Mouse (Mus musculus) intestine, postnatal 0 days (tissue): Measurements from ENCODE around the gene Ncoa6. TPM values are rescaled to one million over a fixed set of nuclear protein-coding genes. Genes with fewer than 3 reads are reported as not detected.

ENCODE experiments used
- ATAC-seq: fragments of 200-750 bp; cut with Nextera tagmentation; 2 replicates; pipeline ENCODE4 v1.8.0; 2017; ENCODE audit warnings: mild to moderate bottlenecking, moderate TSS enrichment, moderate library complexity
- H3K27ac ChIP-seq: fragments of 300-500 bp; sonication (generic); 2 replicates; pipeline ENCODE4 v1.5.1; 2014; ENCODE audit warnings: mild to moderate bottlenecking, low read depth, low read length, moderate library complexity
- H3K27me3 ChIP-seq: fragments of 300-500 bp; sonication (generic); replicated peaks from 2 replicates; pipeline ENCODE4 v1.6.1; 2014; ENCODE audit warnings: low read length, mixed read lengths; ENCODE audit not compliant: control insufficient read depth, insufficient read depth
- H3K36me3 ChIP-seq: fragments of 300-500 bp; sonication (generic); 2 replicates; pipeline ENCODE4 v1.6.1; 2014; ENCODE audit warnings: mild to moderate bottlenecking, moderate library complexity; ENCODE audit not compliant: control insufficient read depth, insufficient read depth
- H3K4me1 ChIP-seq: fragments of 300-500 bp; sonication (generic); replicated peaks from 2 replicates; pipeline ENCODE4 v1.6.1; 2014; ENCODE audit warnings: antibody characterized with exemption, low read length, mixed read lengths; ENCODE audit not compliant: control insufficient read depth, insufficient read depth
- H3K4me2 ChIP-seq: fragments of 300-500 bp; sonication (generic); replicated peaks from 2 replicates; pipeline ENCODE4 v1.6.1; 2014; ENCODE audit warnings: low read depth, mild to moderate bottlenecking, moderate library complexity
- H3K4me3 ChIP-seq: fragments of 300-500 bp; sonication (generic); 2 replicates; pipeline ENCODE4 v1.5.1; 2014; ENCODE audit warnings: low read depth, low read length
- H3K9ac ChIP-seq: fragments of 300-500 bp; sonication (generic); 2 replicates; pipeline ENCODE4 v1.6.1; 2014; ENCODE audit warnings: mild to moderate bottlenecking, low read depth, low read length
- H3K9me3 ChIP-seq: fragments of 300-500 bp; sonication (generic); 2 replicates; pipeline ENCODE4 v1.6.1; 2016; ENCODE audit warnings: mixed run types; ENCODE audit not compliant: control insufficient read depth
- CTCF ChIP-seq: sonication (generic); IDR thresholded peaks from 2 replicates; pipeline ENCODE4 v1.5.1; 2016; ENCODE audit warnings: low read depth, mild to moderate bottlenecking, control low read depth, antibody characterized with exemption, moderate library complexity
- WGBS: fragments of 180-500 bp; shearing (Covaris S2); extraction: QIAGEN DNeasy Blood & Tissue Kit; methylation state at CpG from one replicate; pipeline ENCODE4 v1.1.7; 2014; 5-methylcytosine and 5-hydroxymethylcytosine counted together
- polyA plus RNA-seq: library from polyadenylated mRNA; unstranded; fragments of >200 nt; fragmentation: Nextera tagmentation; extraction: Ambion mirVana; gene quantifications from 2 replicates; pipeline ENCODE4 v1.2.1, GENCODE M21; 2015

Gene Ncoa6
- polyA plus RNA-seq, result 14.9 and 16.0 TPM in 2 replicates

DNA sequence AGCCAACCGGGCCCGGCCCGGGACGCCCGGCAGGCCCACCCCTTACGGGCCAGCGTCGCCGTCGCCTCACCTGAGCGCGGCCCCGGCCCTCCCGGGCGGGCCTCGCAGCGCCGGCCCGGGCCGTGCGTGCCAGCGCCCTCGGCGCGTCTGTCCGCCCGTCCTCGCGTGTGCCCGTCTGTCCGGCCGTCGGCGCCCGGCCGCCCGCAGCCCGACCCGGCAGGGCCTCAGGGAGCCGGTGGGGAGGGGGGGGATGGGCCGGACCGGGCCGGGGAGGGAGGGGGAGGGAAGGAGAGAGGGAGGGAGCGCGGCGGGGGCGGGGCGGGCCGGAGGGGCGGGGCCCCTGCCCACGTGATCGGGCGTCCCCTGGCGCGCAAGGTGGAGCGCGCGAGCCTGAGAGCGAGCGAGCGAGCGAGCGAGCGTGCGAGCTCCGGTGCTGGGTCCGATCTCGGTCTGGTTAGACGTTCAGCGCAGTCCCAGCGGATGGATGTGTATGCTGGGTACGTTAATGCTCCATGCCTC is at the start of gene Ncoa6:
TSS of gene Ncoa6 (minus strand) at position 325 of the 519 bp plus-strand sequence.
- 0 out of 2 replicates have a peak, but pooled peaks have one; percentile 5 for TF ChIP-seq CTCF
- Histone ChIP-seq H3K27me3 (no peaks in the 10 kb centered on the region), H3K4me1 (peaks cover 3% of the 10 kb centered on the region; the same call in 1 of the 2 replicates), H3K4me2 (peak within 1 kb of the TSS; percentile 74), H3K27ac (peak within 1 kb of the TSS; percentile 93), H3K9me3 (no peaks in the 10 kb centered on the region), H3K36me3 (no peaks in the 10 kb centered on the region), H3K4me3 (peak within 1 kb of the TSS; percentile 97), H3K9ac (peak within 1 kb of the TSS; percentile 99)
- peak; percentile 81 for ATAC-seq
- WGBS, result under 1% methylated on average over 59 of the region's 72 CpGs

DNA sequence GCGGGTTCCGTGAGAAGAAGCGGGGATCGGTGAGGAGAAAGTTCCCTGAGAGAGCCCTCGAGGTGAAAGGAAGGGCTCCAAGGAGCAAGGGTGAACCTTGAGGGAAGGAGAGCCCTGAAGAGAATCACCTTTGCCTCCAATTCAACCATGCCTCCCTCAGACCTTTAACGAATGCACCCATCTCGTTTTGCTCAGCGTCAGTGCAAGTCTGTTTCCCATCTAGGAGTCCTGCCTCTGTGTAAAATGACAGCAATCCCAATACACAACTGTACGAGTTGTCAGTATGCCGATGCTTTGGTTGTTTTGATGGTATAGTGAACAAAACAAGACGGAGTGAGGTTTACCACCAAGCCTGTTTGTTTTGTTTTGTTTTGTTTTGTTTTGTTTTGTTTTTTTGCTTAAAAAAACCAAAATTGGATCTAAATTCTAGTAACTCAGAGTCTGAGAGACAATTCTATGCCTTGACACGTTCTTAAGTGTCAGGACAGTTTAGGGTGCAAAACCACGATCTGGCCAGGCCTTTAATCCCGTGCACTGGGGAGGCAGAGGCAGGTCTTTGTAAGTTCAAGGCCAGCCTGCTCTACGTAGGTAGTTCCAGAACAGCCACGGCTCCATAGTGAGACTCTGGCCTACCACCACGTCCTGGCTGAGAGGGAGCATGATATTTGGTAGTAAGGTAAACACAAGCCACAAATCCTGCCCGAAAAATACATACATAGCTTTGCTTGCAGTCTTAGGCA is 45.0 kb upstream of the Ncoa6 start:
- Histone ChIP-seq H3K27ac (no peak overlapping the region), H3K36me3 (no peaks in the 10 kb centered on the region), H3K4me3 (peak overlapping the region; percentile 80), H3K9ac (peak overlapping the region; percentile 51), H3K27me3 (peaks cover 6% of the 10 kb centered on the region; the same call in 1 of the 2 replicates), H3K4me1 (no peaks in the 10 kb centered on the region), H3K9me3 (no peaks in the 10 kb centered on the region), H3K4me2 (peak overlapping the region; percentile 87)
- no peak for TF ChIP-seq CTCF
- ATAC-seq, result no peak
- 24% methylated on average over 18 of the region's 18 CpGs for WGBS

DNA sequence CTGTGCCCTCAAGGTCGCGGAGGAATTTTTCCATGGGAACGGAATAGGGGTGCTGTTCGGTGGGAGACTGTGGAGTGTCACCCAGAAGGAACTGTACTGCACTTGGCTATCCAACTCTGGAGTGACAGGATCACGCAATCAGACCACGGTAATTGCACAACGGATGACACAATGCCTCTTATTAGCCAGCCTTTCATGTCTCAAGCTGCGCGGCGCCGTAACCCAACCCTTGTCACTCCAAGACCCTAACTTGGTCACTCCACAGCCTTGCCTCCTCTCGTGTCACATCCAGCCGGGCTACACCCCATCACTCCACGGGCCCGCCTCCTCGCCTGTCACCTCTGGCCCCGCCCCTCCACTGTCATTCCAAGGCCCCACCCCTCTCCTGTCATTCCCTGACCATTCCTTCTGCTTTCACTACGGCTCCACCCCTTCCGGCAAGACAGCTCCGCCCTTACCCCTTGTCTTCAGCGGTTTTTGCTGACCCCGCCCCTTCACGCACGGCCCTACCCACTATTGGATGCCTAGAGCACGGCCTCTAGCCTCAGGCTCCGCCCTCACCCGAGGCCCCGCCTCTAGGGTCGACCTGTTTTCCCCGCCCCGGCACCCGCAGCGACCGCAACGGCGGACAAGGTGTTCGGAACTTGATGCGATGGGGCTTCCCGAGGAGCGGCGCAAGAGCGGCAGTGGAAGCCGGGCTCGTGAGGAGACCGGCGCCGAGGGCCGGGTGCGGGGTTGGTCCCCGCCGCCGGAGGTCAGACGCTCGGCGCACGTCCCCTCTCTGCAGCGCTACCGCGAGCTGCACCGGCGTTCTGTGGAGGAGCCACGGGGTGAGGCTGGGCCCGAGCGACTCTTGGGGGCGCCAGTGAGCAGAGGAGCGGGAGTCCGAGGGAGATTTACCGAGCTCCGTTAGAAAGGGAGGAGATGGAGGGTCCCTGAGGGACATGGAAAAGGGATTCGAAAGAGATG is 44.0 kb upstream of the Ncoa6 start, which contains the start of the genes Acss2 and Ggt7:
TSS of gene Acss2 (plus strand) at position 494 of the 969 bp plus-strand sequence.
TSS of gene Ggt7 (minus strand) at position 783 of the 969 bp plus-strand sequence.
- no peaks in the 10 kb centered on the region for H3K9me3 ChIP-seq
- no peaks in the 10 kb centered on the region for H3K36me3 ChIP-seq
- H3K4me1 ChIP-seq, result no peaks in the 10 kb centered on the region
- no peak within 1 kb of the TSS; the same call in 1 of the 2 replicates for H3K27ac ChIP-seq
- H3K27me3 ChIP-seq, result peaks cover 6% of the 10 kb centered on the region; the same call in 1 of the 2 replicates
- TF ChIP-seq CTCF, result peak; percentile 93
- peak within 1 kb of the TSS; percentile 80 for H3K4me3 ChIP-seq
- H3K4me2 ChIP-seq, result peak within 1 kb of the TSS; percentile 87
- WGBS, result 3% methylated on average over 70 of the region's 70 CpGs
- peak within 1 kb of the TSS; percentile 51 for H3K9ac ChIP-seq
- ATAC-seq, result peak; percentile 99

DNA sequence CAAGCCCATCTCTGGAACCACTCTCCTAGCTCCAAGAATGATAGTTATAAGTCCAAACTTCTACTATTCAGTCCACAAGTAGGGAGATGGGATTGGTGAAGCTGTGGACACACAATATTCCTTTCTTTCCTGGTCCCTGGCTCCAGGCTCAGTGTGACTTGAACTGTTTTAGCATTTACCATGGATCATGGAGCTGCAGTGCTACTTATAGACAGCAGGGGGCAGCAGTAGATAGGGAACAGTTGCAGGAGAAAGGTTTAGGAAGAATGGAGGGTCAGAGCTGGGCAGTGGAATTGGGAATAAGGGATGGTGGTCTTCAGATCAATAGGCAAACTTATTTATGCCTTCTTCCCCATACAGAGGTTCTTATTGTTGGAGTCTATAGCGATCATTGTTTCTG is 42.2 kb upstream of the Ncoa6 start:
- H3K27ac ChIP-seq, result no peak overlapping the region
- no peak for ATAC-seq
- peak; percentile 98 for TF ChIP-seq CTCF
- H3K9me3 ChIP-seq, result no peaks in the 10 kb centered on the region
- no peak overlapping the region for H3K4me2 ChIP-seq
- no peak overlapping the region for H3K9ac ChIP-seq
- H3K4me1 ChIP-seq, result no peaks in the 10 kb centered on the region
- no peak overlapping the region for H3K4me3 ChIP-seq
- H3K36me3 ChIP-seq, result no peaks in the 10 kb centered on the region
- WGBS, result 4% methylated on average over 1 of the region's 1 CpGs
- peaks cover 6% of the 10 kb centered on the region; the same call in 1 of the 2 replicates for H3K27me3 ChIP-seq

DNA sequence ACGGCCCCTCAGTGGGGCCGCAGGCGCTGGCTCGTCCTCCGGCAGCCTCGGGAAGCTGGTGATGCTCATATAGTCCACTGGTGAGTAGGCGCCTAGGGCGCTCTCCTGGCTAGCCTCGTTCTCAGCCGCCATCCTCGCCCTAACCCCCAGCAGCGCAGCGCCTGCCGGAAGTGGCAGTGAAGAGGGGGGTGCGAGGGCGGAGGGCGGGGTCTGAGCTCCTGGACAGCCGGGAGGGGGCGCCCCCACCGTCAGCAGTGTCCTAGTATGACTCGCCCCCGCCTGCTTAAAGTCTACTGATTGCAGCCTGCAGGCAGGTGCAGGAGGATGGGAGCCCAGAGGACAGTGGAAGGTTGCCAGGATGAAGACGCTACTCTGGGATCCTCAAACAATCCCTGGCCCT is 41.0 kb upstream of the Ncoa6 start:
- H3K27ac ChIP-seq, result no peak overlapping the region
- H3K4me2 ChIP-seq, result peak overlapping the region; percentile 58
- peak; percentile 68 for TF ChIP-seq CTCF
- peaks cover 6% of the 10 kb centered on the region; the same call in 1 of the 2 replicates for H3K27me3 ChIP-seq
- no peaks in the 10 kb centered on the region for H3K36me3 ChIP-seq
- no peaks in the 10 kb centered on the region for H3K9me3 ChIP-seq
- WGBS, result 2% methylated on average over 21 of the region's 23 CpGs
- H3K4me1 ChIP-seq, result no peaks in the 10 kb centered on the region
- H3K9ac ChIP-seq, result peak overlapping the region; percentile 12; the same call in 1 of the 2 replicates
- ATAC-seq, result no peak
- H3K4me3 ChIP-seq, result peak overlapping the region; percentile 24

DNA sequence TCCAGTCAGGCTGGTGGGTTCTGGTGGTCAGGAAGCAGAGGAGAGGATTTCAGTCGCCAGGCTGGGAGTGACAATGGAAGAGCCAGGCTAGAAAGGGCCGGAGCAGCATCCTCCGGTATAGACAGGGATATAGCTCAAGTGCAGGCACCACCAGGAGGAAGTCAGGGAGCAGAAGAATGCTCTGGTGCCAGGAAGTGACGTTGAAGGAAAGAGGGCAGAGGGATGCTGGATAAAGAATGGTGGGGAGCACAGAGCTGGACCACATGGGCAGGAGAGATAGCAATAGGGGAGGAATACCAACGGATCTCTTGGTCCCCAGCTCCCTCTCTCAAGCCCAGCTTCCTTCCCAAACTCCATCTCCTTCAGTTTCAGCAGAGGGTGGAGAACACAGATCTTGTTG is 39.8 kb upstream of the Ncoa6 start:
- H3K4me2 ChIP-seq, result no peak overlapping the region
- H3K4me1 ChIP-seq, result no peaks in the 10 kb centered on the region
- H3K27ac ChIP-seq, result no peak overlapping the region
- H3K9me3 ChIP-seq, result no peaks in the 10 kb centered on the region
- TF ChIP-seq CTCF, result no peak
- H3K4me3 ChIP-seq, result no peak overlapping the region
- WGBS, result 70% methylated on average over 5 of the region's 5 CpGs
- H3K36me3 ChIP-seq, result no peaks in the 10 kb centered on the region
- H3K27me3 ChIP-seq, result peaks cover 6% of the 10 kb centered on the region; the same call in 1 of the 2 replicates
- ATAC-seq, result no peak
- H3K9ac ChIP-seq, result no peak overlapping the region
